Mouse (Mus musculus): ENCODE results near the gene Mcl1. TPM values are rescaled to one million over a fixed set of nuclear protein-coding genes. Genes with fewer than 3 reads are reported as not detected.

The Mcl1 gene
- polyA plus RNA-seq, 1 experiment from 2014 or later, result 41.4 TPM

GRCm38 (mm10) chr3:95630856-95631255 is 27.7 kb upstream of the Mcl1 start:
- Histone ChIP-seq H3K4me1 (peaks cover 25% of the 10 kb centered on the region), H3K9me3 (replicated peaks) (no peaks in the 10 kb centered on the region), H3K4me2 (no peak overlapping the region), H3K36me3 (peaks cover 83% of the 10 kb centered on the region), H3K9ac (replicated peaks) (no peak overlapping the region), H3K27me3 (replicated peaks) (no peaks in the 10 kb centered on the region), H3K4me3 (replicated peaks) (no peak overlapping the region), H3K27ac (replicated peaks) (no peak overlapping the region)
- no peak for ATAC-seq (ENCODE audit: low FRiP score)
- WGBS, result 83% methylated on average over 3 of the region's 3 CpGs

- Histone ChIP-seq H3K9me3 (replicated peaks) (no peaks in the 10 kb centered on the region), H3K4me3 (replicated peaks) (no peak overlapping the region), H3K9ac (replicated peaks) (no peak overlapping the region), H3K27me3 (replicated peaks) (no peaks in the 10 kb centered on the region), H3K36me3 (peaks cover 83% of the 10 kb centered on the region), H3K4me1 (peaks cover 20% of the 10 kb centered on the region), H3K27ac (replicated peaks) (no peak overlapping the region), H3K4me2 (no peak overlapping the region)
- no peak for ATAC-seq (ENCODE audit: low FRiP score)
- 77% methylated on average over 6 of the region's 6 CpGs for WGBS
Measured at GRCm38 (mm10) chr3:95631304-95631703, 27.3 kb upstream of the Mcl1 start.

- H3K27ac ChIP-seq (replicated peaks), result no peak overlapping the region
- H3K36me3 ChIP-seq, result peaks cover 82% of the 10 kb centered on the region
- ATAC-seq (ENCODE audit: low FRiP score), result no peak
- no peak overlapping the region for H3K4me2 ChIP-seq
- no peaks in the 10 kb centered on the region for H3K9me3 ChIP-seq (replicated peaks)
- no peaks in the 10 kb centered on the region for H3K27me3 ChIP-seq (replicated peaks)
- no peak overlapping the region for H3K9ac ChIP-seq (replicated peaks)
- 82% methylated on average over 12 of the region's 12 CpGs for WGBS
- H3K4me1 ChIP-seq, result peaks cover 4% of the 10 kb centered on the region; the same call in 1 of the 2 replicates
- no peak overlapping the region for H3K4me3 ChIP-seq (replicated peaks)
Measured at GRCm38 (mm10) chr3:95632648-95633588, 25.7 kb upstream of the Mcl1 start.

- no peak for ATAC-seq (ENCODE audit: low FRiP score)
- Histone ChIP-seq H3K36me3 (peaks cover 65% of the 10 kb centered on the region), H3K4me1 (no peaks in the 10 kb centered on the region), H3K9ac (replicated peaks) (no peak overlapping the region), H3K27me3 (replicated peaks) (no peaks in the 10 kb centered on the region), H3K9me3 (replicated peaks) (no peaks in the 10 kb centered on the region), H3K4me2 (no peak overlapping the region), H3K27ac (replicated peaks) (no peak overlapping the region), H3K4me3 (replicated peaks) (no peak overlapping the region)
- 82% methylated on average over 4 of the region's 4 CpGs for WGBS
Measured at GRCm38 (mm10) chr3:95635636-95636035, 23.0 kb upstream of the Mcl1 start.

- 87% methylated on average over 4 of the region's 4 CpGs for WGBS
- Histone ChIP-seq H3K4me2 (no peak overlapping the region), H3K27me3 (replicated peaks) (no peaks in the 10 kb centered on the region), H3K9ac (replicated peaks) (no peak overlapping the region), H3K36me3 (peaks cover 61% of the 10 kb centered on the region), H3K9me3 (replicated peaks) (no peaks in the 10 kb centered on the region), H3K27ac (replicated peaks) (no peak overlapping the region), H3K4me3 (replicated peaks) (no peak overlapping the region), H3K4me1 (no peaks in the 10 kb centered on the region)
- no peak for ATAC-seq (ENCODE audit: low FRiP score)
Measured at GRCm38 (mm10) chr3:95636072-95636471, 22.5 kb upstream of the Mcl1 start.

- H3K4me3 ChIP-seq (replicated peaks), result no peak overlapping the region
- ATAC-seq (ENCODE audit: low FRiP score), result no peak
- H3K4me2 ChIP-seq, result no peak overlapping the region
- WGBS, result 89% methylated on average over 1 of the region's 1 CpGs
- no peaks in the 10 kb centered on the region for H3K4me1 ChIP-seq
- H3K27ac ChIP-seq (replicated peaks), result no peak overlapping the region
- no peaks in the 10 kb centered on the region for H3K27me3 ChIP-seq (replicated peaks)
- H3K9me3 ChIP-seq (replicated peaks), result no peaks in the 10 kb centered on the region
- H3K9ac ChIP-seq (replicated peaks), result no peak overlapping the region
- H3K36me3 ChIP-seq, result peaks cover 30% of the 10 kb centered on the region
Measured at GRCm38 (mm10) chr3:95639694-95640093, 18.9 kb upstream of the Mcl1 start.

GRCm38 (mm10) chr3:95643097-95643496 is 15.5 kb upstream of the Mcl1 start:
- no peak overlapping the region for H3K27ac ChIP-seq (replicated peaks)
- H3K9ac ChIP-seq (replicated peaks), result no peak overlapping the region
- 93% methylated on average over 7 of the region's 7 CpGs for WGBS
- no peak overlapping the region for H3K4me3 ChIP-seq (replicated peaks)
- no peak overlapping the region for H3K4me2 ChIP-seq
- no peaks in the 10 kb centered on the region for H3K9me3 ChIP-seq (replicated peaks)
- H3K36me3 ChIP-seq, result peaks cover 7% of the 10 kb centered on the region
- no peaks in the 10 kb centered on the region for H3K27me3 ChIP-seq (replicated peaks)
- no peak for ATAC-seq (ENCODE audit: low FRiP score)
- no peaks in the 10 kb centered on the region for H3K4me1 ChIP-seq

GRCm38 (mm10) chr3:95645313-95646235 is 13.0 kb upstream of the Mcl1 start:
- no peak for ATAC-seq (ENCODE audit: low FRiP score)
- WGBS, result 72% methylated on average over 10 of the region's 10 CpGs
- no peak overlapping the region for H3K9ac ChIP-seq (replicated peaks)
- H3K4me2 ChIP-seq, result no peak overlapping the region
- no peak overlapping the region for H3K27ac ChIP-seq (replicated peaks)
- no peaks in the 10 kb centered on the region for H3K4me1 ChIP-seq
- no peaks in the 10 kb centered on the region for H3K36me3 ChIP-seq
- no peaks in the 10 kb centered on the region for H3K27me3 ChIP-seq (replicated peaks)
- H3K4me3 ChIP-seq (replicated peaks), result no peak overlapping the region
- no peaks in the 10 kb centered on the region for H3K9me3 ChIP-seq (replicated peaks)

- no peaks in the 10 kb centered on the region for H3K4me1 ChIP-seq
- WGBS, result 95% methylated on average over 5 of the region's 5 CpGs
- no peaks in the 10 kb centered on the region for H3K27me3 ChIP-seq (replicated peaks)
- no peak overlapping the region for H3K9ac ChIP-seq (replicated peaks)
- H3K4me3 ChIP-seq (replicated peaks), result no peak overlapping the region
- H3K27ac ChIP-seq (replicated peaks), result no peak overlapping the region
- ATAC-seq (ENCODE audit: low FRiP score), result no peak
- H3K36me3 ChIP-seq, result no peaks in the 10 kb centered on the region
- no peaks in the 10 kb centered on the region for H3K9me3 ChIP-seq (replicated peaks)
- H3K4me2 ChIP-seq, result no peak overlapping the region
Measured at GRCm38 (mm10) chr3:95648016-95648415, 10.6 kb upstream of the Mcl1 start.

- no peak for ATAC-seq (ENCODE audit: low FRiP score)
- Histone ChIP-seq H3K36me3 (no peaks in the 10 kb centered on the region), H3K9me3 (replicated peaks) (no peaks in the 10 kb centered on the region), H3K27me3 (replicated peaks) (no peaks in the 10 kb centered on the region), H3K9ac (replicated peaks) (no peak overlapping the region), H3K4me1 (no peaks in the 10 kb centered on the region), H3K27ac (replicated peaks) (no peak overlapping the region), H3K4me2 (no peak overlapping the region), H3K4me3 (replicated peaks) (no peak overlapping the region)
- WGBS, result 76% methylated on average over 6 of the region's 6 CpGs
Measured at GRCm38 (mm10) chr3:95650276-95651032, 8.1 kb upstream of the Mcl1 start.

GRCm38 (mm10) chr3:95651033-95651373 is 7.6 kb upstream of the Mcl1 start:
- ATAC-seq (ENCODE audit: low FRiP score), result no peak
- H3K9ac ChIP-seq (replicated peaks), result no peak overlapping the region
- 93% methylated on average over 3 of the region's 3 CpGs for WGBS

More at GRCm38 (mm10) chr3:95651033-95651373, 7.6 kb upstream of the Mcl1 start:
- H3K4me2 ChIP-seq, result no peak overlapping the region
- H3K36me3 ChIP-seq, result no peaks in the 10 kb centered on the region
- no peaks in the 10 kb centered on the region for H3K4me1 ChIP-seq
- H3K4me3 ChIP-seq (replicated peaks), result no peak overlapping the region
- no peaks in the 10 kb centered on the region for H3K9me3 ChIP-seq (replicated peaks)
- H3K27me3 ChIP-seq (replicated peaks), result no peaks in the 10 kb centered on the region
- H3K27ac ChIP-seq (replicated peaks), result no peak overlapping the region
